Mouse (Mus musculus) stomach, embryonic 14.5 days (tissue): ENCODE measurements around the gene Abcb5. TPM values are rescaled to one million over a fixed set of nuclear protein-coding genes. Genes with fewer than 3 reads are reported as not detected.

Experiments used
- ATAC-seq: fragments of 200-750 bp; cut with Nextera tagmentation; 2 replicates; pipeline ENCODE4 v1.8.0; 2017; ENCODE audit warnings: low read depth, moderate TSS enrichment; ENCODE audit not compliant: insufficient number of reproducible peaks, insufficient read depth, low FRiP score
- H3K27ac ChIP-seq: fragments of 300-500 bp; sonication (generic); 2 replicates; pipeline ENCODE4 v1.5.1; 2014; ENCODE audit warnings: mild to moderate bottlenecking, low read length, moderate library complexity, mixed read lengths
- H3K27me3 ChIP-seq: fragments of 300-500 bp; sonication (generic); 2 replicates; pipeline ENCODE4 v1.6.1; 2014; ENCODE audit warnings: low read length, control low read depth, mixed read lengths; ENCODE audit not compliant: control insufficient read depth, insufficient read depth
- H3K36me3 ChIP-seq: fragments of 300-500 bp; sonication (generic); 2 replicates; pipeline ENCODE4 v1.6.1; 2014; ENCODE audit warnings: mild to moderate bottlenecking, control low read depth, low read length, moderate library complexity, mixed read lengths; ENCODE audit not compliant: control insufficient read depth, insufficient read depth
- H3K4me1 ChIP-seq: fragments of 300-500 bp; sonication (generic); 2 replicates; pipeline ENCODE4 v1.6.1; 2014; ENCODE audit warnings: low read length, control low read depth, mixed read lengths; ENCODE audit not compliant: control insufficient read depth, insufficient read depth
- H3K4me2 ChIP-seq: fragments of 300-500 bp; sonication (generic); replicated peaks from 2 replicates; pipeline ENCODE4 v1.6.1; 2014; ENCODE audit warnings: low read depth, low read length, control low read depth
- H3K4me3 ChIP-seq: fragments of 300-500 bp; sonication (generic); 2 replicates; pipeline ENCODE4 v1.5.1; 2014; ENCODE audit warnings: low read depth, low read length, control low read depth
- H3K9ac ChIP-seq: fragments of 300-500 bp; sonication (generic); replicated peaks from 2 replicates; pipeline ENCODE4 v1.6.1; 2014; ENCODE audit warnings: low read depth, mild to moderate bottlenecking, control low read depth, low read length, moderate library complexity, mixed read lengths
- H3K9me3 ChIP-seq: fragments of 300-500 bp; sonication (generic); 2 replicates; pipeline ENCODE4 v1.6.1; 2016; ENCODE audit warnings: low read depth, low read length, control low read depth; ENCODE audit not compliant: control insufficient read depth
- WGBS: fragments of 180-500 bp; shearing (Covaris S2); extraction: QIAGEN DNeasy Blood & Tissue Kit; methylation state at CpG from one replicate; pipeline ENCODE4 v1.1.7; 2014; 5-methylcytosine and 5-hydroxymethylcytosine counted together
- polyA plus RNA-seq: library from polyadenylated mRNA; unstranded; fragments of >200 nt; fragmentation: Nextera tagmentation; extraction: Ambion mirVana; gene quantifications from 2 replicates; pipeline ENCODE4 v1.2.1, GENCODE M21; 2014

Abcb5 gene
- polyA plus RNA-seq, 1 experiment from 2014 or later, result not detected

DNA sequence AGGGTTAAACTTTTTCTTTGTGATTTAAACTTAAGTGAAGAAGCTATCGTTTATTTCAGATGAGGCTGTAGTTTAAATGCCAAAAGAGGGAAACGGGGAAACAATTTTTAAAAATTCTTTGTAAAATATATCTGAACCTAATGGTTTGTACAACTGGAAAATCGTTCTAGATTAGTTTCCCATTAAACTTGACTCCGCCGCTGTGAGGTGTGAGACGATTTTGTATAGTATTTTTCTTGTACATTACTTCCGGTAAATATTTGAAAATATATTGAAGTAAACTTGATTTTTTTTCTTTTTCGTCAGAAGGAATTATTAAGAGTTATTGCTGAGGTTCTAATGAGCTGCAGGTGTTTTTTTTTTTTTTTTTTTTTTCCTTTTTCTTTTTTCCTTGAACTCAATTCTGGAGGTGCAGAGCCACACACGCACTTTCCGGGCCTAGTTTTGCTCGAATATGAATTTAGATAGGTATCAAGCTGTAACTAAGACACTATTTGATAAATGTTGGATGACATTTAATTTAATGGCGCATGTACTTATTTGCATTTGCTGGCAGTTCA is 115.3 kb downstream of the Abcb5 start:
- Histone ChIP-seq H3K4me3 (no peak overlapping the region), H3K9me3 (no peaks in the 10 kb centered on the region), H3K9ac (no peak overlapping the region), H3K4me1 (0 out of 2 replicates have a peak, but pooled peaks cover 11% of the 10 kb centered on the region), H3K4me2 (no peak overlapping the region), H3K27me3 (peaks cover 59% of the 10 kb centered on the region), H3K27ac (no peak overlapping the region), H3K36me3 (no peaks in the 10 kb centered on the region)
- ATAC-seq, result no peak
- 34% methylated on average over 12 of the region's 12 CpGs for WGBS

DNA sequence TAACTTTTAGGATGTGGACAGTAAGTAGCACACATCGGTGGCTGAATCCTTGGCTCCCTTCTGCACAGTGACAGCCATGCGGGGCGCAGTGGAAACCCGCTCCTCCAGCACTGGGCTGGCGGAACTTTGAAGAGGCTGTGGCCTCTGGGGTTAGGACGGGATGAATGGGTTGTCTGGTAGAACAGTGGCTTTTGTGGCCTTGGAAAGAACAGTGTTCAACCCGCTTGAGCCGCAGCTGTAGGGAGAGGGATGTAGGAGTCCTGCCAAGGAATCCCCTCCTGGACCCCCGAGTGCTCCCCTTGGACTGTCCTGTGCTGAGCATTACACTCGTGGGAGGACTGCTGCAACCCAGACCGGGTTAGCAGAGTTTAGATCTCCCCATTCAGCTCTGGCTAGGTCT is 116.2 kb downstream of the Abcb5 start:
- Histone ChIP-seq H3K4me3 (no peak overlapping the region), H3K4me2 (no peak overlapping the region), H3K4me1 (0 out of 2 replicates have a peak, but pooled peaks cover 11% of the 10 kb centered on the region), H3K36me3 (no peaks in the 10 kb centered on the region), H3K27me3 (peaks cover 64% of the 10 kb centered on the region), H3K9me3 (no peaks in the 10 kb centered on the region), H3K27ac (no peak overlapping the region), H3K9ac (no peak overlapping the region)
- 1% methylated on average over 11 of the region's 11 CpGs for WGBS
- ATAC-seq, result no peak

- Histone ChIP-seq H3K9me3 (no peaks in the 10 kb centered on the region), H3K27me3 (peaks cover 66% of the 10 kb centered on the region), H3K4me2 (no peak overlapping the region), H3K36me3 (no peaks in the 10 kb centered on the region), H3K4me1 (0 out of 2 replicates have a peak, but pooled peaks cover 7% of the 10 kb centered on the region), H3K4me3 (peak overlapping the region; percentile 22; the same call in 1 of the 2 replicates), H3K27ac (no peak overlapping the region), H3K9ac (no peak overlapping the region)
- peak; percentile 40; the same call in 1 of the 2 replicates for ATAC-seq
- under 1% methylated on average over 78 of the region's 78 CpGs for WGBS
Measured at GRCm38 (mm10) chr12:118849203-118849861, 116.9 kb downstream of the Abcb5 start.

- no peaks in the 10 kb centered on the region for H3K9me3 ChIP-seq
- 0 out of 2 replicates have a peak, but pooled peaks cover 6% of the 10 kb centered on the region for H3K4me1 ChIP-seq
- WGBS, result under 1% methylated on average over 77 of the region's 80 CpGs
- ATAC-seq, result no peak
- H3K27ac ChIP-seq, result no peak overlapping the region
- peaks cover 68% of the 10 kb centered on the region for H3K27me3 ChIP-seq
- H3K36me3 ChIP-seq, result no peaks in the 10 kb centered on the region
- no peak overlapping the region for H3K9ac ChIP-seq
- peak overlapping the region; percentile 22 for H3K4me3 ChIP-seq
- H3K4me2 ChIP-seq, result peak overlapping the region; percentile 32
Measured at GRCm38 (mm10) chr12:118848496-118849202, 117.6 kb downstream of the Abcb5 start.

DNA sequence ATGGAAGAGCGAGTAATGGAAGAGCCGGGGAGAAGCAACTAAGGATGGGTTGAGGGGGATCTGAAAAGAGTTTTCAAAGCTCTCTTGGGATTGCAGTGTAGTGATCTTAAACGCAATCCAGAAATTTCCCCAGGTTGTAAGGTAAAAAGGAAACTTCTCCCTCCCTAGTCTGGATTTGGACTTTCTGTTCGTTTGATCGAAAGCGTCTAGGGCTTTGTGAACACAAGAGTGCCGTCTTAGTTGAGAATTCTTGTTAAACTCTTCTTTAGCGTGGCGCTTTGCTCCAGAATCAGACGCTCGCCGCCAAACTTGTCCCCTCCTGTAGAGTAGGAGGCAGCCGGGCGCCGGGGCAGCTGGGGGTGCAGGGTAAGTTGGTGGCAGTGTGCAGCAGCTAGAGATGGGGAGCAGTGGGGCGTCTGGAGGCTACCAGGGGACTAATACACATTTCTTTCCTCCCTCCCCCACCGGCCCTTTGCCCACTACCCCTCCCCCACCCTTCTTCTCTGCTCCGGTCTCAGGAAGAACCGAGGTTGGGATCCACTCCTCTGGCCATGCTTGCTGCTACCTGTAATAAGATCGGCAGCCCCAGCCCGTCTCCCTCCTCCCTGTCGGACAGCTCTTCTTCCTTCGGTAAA is 118.2 kb downstream of the Abcb5 start:
- Histone ChIP-seq H3K36me3 (no peaks in the 10 kb centered on the region), H3K9me3 (no peaks in the 10 kb centered on the region), H3K27me3 (peaks cover 67% of the 10 kb centered on the region), H3K4me1 (0 out of 2 replicates have a peak, but pooled peaks cover 6% of the 10 kb centered on the region), H3K4me2 (peak overlapping the region; percentile 32), H3K27ac (no peak overlapping the region), H3K9ac (no peak overlapping the region), H3K4me3 (peak overlapping the region; percentile 22)
- no peak for ATAC-seq
- WGBS, result 3% methylated on average over 23 of the region's 23 CpGs

DNA sequence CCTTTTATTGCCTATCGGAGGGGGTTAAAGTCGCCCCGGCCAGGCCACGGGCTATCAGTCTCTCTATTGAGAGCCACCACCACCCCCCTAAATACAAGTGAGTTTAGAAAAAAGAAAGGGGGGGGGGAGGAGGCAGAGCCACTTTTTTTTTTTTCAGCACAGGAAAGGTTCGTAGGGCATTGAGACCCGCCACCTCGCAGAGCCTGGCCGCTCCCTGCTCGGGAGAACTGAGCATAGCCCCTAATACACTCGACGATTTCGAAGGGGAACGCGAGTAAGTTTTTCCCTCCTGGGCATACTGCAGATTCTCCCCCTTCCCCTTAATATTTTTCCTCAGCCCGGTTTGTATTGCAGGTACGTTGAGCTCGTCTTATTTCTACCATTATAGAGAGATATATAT is 118.8 kb downstream of the Abcb5 start:
- no peak overlapping the region for H3K9ac ChIP-seq
- peak overlapping the region; percentile 35 for H3K4me3 ChIP-seq
- no peaks in the 10 kb centered on the region for H3K36me3 ChIP-seq
- no peak for ATAC-seq
- H3K27me3 ChIP-seq, result peaks cover 69% of the 10 kb centered on the region
- no peaks in the 10 kb centered on the region for H3K9me3 ChIP-seq
- H3K27ac ChIP-seq, result no peak overlapping the region
- H3K4me1 ChIP-seq, result 0 out of 2 replicates have a peak, but pooled peaks cover 6% of the 10 kb centered on the region
- WGBS, result 1% methylated on average over 17 of the region's 17 CpGs
- H3K4me2 ChIP-seq, result peak overlapping the region; percentile 64

- H3K36me3 ChIP-seq, result no peaks in the 10 kb centered on the region
- H3K4me3 ChIP-seq, result peak overlapping the region; percentile 35
- 0 out of 2 replicates have a peak, but pooled peaks have one; percentile 26 for ATAC-seq
- WGBS, result under 1% methylated on average over 59 of the region's 59 CpGs
- peaks cover 64% of the 10 kb centered on the region for H3K27me3 ChIP-seq
- H3K4me1 ChIP-seq, result 0 out of 2 replicates have a peak, but pooled peaks cover 6% of the 10 kb centered on the region
- H3K27ac ChIP-seq, result no peak overlapping the region
- no peaks in the 10 kb centered on the region for H3K9me3 ChIP-seq
- H3K9ac ChIP-seq, result no peak overlapping the region
- H3K4me2 ChIP-seq, result peak overlapping the region; percentile 64
Measured at GRCm38 (mm10) chr12:118846649-118847321, 119.4 kb downstream of the Abcb5 start.

- Histone ChIP-seq H3K4me1 (0 out of 2 replicates have a peak, but pooled peaks cover 6% of the 10 kb centered on the region), H3K9ac (no peak within 1 kb of the TSS), H3K9me3 (no peaks in the 10 kb centered on the region), H3K4me2 (peak within 1 kb of the TSS; percentile 64), H3K27ac (no peak within 1 kb of the TSS), H3K4me3 (peak within 1 kb of the TSS; percentile 35), H3K36me3 (no peaks in the 10 kb centered on the region), H3K27me3 (peaks cover 64% of the 10 kb centered on the region)
- 4% methylated on average over 6 of the region's 6 CpGs for WGBS
- ATAC-seq, result no peak
Measured at GRCm38 (mm10) chr12:118846221-118846620, 120.0 kb downstream of the Abcb5 start, which contains the start of gene Sp8. Gene Sp8 (plus strand): TSS chr12:118846329.
